Mouse (Mus musculus) yolk sac, embryonic 10.5 days (tissue): ENCODE results near the gene Slc39a3.
"Not testable (repeated sequence)": the region's sequence is repeated elsewhere in the genome, so short reads cannot be mapped to it uniquely, and the experiment has no call there.

Source experiments
- DNase-seq: peaks from one replicate; pipeline ENCODE4 v3.0.0-alpha.2; 2017; ENCODE audit warnings: low spot score

Gene Slc39a3

GRCm38 (mm10) chr10:81006005-81006677 lies 31.1 kb downstream of the Slc39a3 start:
- no peak for DNase-seq

- DNase-seq: no peak
These were observed 36.1 kb downstream of the Slc39a3 start for GRCm38 (mm10) chr10:81001161-81001560.

- no peak for DNase-seq
These were observed 36.8 kb downstream of the Slc39a3 start for GRCm38 (mm10) chr10:81000197-81001062.

GRCm38 (mm10) chr10:80999362-81000196 lies 37.6 kb downstream of the Slc39a3 start:
- DNase-seq: peak; percentile 68

GRCm38 (mm10) chr10:80998778-80999177 lies 38.4 kb downstream of the Slc39a3 start:
- peak; percentile 32 for DNase-seq

GRCm38 (mm10) chr10:80998021-80998420 lies 39.2 kb downstream of the Slc39a3 start:
- DNase-seq: no peak

GRCm38 (mm10) chr10:80997332-80997731 lies 39.9 kb downstream of the Slc39a3 start:
- DNase-seq: no peak

- no peak for DNase-seq
These were observed 40.7 kb downstream of the Slc39a3 start for GRCm38 (mm10) chr10:80996501-80996900.

- DNase-seq: peak; percentile 62
These were observed 42.1 kb downstream of the Slc39a3 start for GRCm38 (mm10) chr10:80995091-80995632.

GRCm38 (mm10) chr10:80994621-80995020 lies 42.6 kb downstream of the Slc39a3 start:
- no peak for DNase-seq

GRCm38 (mm10) chr10:80993276-80993675 lies 44.0 kb downstream of the Slc39a3 start:
- DNase-seq: no peak

GRCm38 (mm10) chr10:80991945-80992344 lies 45.3 kb downstream of the Slc39a3 start:
- no peak for DNase-seq

- no peak for DNase-seq
These were observed 46.2 kb downstream of the Slc39a3 start for GRCm38 (mm10) chr10:80991007-80991406.

GRCm38 (mm10) chr10:80990406-80990805 lies 46.8 kb downstream of the Slc39a3 start:
- DNase-seq: no peak

- DNase-seq: not testable (repeated sequence)
These were observed 47.4 kb downstream of the Slc39a3 start for GRCm38 (mm10) chr10:80989854-80990253.

- DNase-seq: no peak
These were observed 47.8 kb downstream of the Slc39a3 start for GRCm38 (mm10) chr10:80989446-80989845.

- peak; percentile 80 for DNase-seq
These were observed 49.4 kb downstream of the Slc39a3 start for GRCm38 (mm10) chr10:80987709-80988441.

GRCm38 (mm10) chr10:80986754-80987153 lies 50.5 kb downstream of the Slc39a3 start:
- no peak for DNase-seq

- no peak for DNase-seq
These were observed 51.1 kb downstream of the Slc39a3 start for GRCm38 (mm10) chr10:80985970-80986701.

GRCm38 (mm10) chr10:80985241-80985969 lies 51.8 kb downstream of the Slc39a3 start:
- DNase-seq: no peak
